In the genomic region with DNA sequence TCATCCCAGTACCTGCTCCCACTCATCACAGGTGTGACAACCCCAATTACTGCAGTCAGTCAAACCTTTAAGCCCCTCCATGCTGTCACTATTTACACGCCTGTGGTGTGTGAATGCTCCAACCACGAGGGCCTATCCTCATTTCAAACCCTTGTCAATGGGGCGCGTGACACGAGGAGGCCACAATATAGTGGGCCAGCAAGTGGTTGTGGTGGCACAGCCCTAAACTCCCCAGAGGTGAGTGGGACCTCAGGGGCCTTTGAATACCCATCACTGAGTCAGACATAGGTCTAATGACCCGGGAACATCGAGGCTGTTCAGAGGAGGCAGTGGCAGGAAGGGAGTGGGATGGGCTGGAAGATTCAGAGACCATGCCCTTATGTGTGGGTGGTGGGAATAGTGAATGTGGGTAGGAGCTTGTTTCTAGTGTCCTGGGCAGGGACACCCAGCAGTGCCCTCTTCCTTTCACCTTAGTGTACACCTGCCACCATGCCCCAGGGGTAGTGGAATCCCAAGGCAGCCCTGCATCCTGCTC, we compare ENCODE assay signal across 9 mouse cellular contexts. TPM values are rescaled to one million over a fixed set of nuclear protein-coding genes. Genes with fewer than 3 reads are reported as not detected.
A peak's percentile ranks its signal among the peaks of the same experiment; 100 is the strongest.
DNase-seq lines count a peak whose midpoint lies in the region; ATAC-seq and TF ChIP-seq lines count a peak whose summit lies in the region.
"Had no signal": no experiment of that assay in that cellular context is flagged by ENCODE, and none has a peak within 500 bp of the region (broad histone marks: within the 10 kb centered on the region; RNA-seq: fewer than 3 reads in every experiment).

No protein-coding gene starts in this region.

- H3K27ac ChIP-seq in kidney, embryonic 14.5 days (ENCODE audit: low read depth, low read length): peak overlapping the region; percentile 62
- peak overlapping the region; percentile 94 for H3K27ac ChIP-seq in embryonic facial prominence, embryonic 12.5 days
- peak overlapping the region; percentile 91 for H3K27ac ChIP-seq in hindbrain, postnatal 0 days
- peak overlapping the region; percentile 80 for H3K27ac ChIP-seq in midbrain, embryonic 16.5 days (ENCODE audit: low read length)

- DNase-seq in kidney, adult 9 months: no peak
- DNase-seq in hindbrain, postnatal 0 days (ENCODE audit: low spot score): no peak
- no peak for DNase-seq in right cerebral cortex, adult 18-20 months
- no peak for DNase-seq in frontal cortex, postnatal 25 days (ENCODE audit: low spot score in 2 of 2)
- no peak for DNase-seq in ovary, postnatal 36 days (ENCODE audit: low spot score)

- no peak for ATAC-seq in kidney, embryonic 14.5 days (ENCODE audit: low FRiP score, low TSS enrichment)
- ATAC-seq in embryonic facial prominence, embryonic 12.5 days (ENCODE audit: insufficient number of reproducible peaks, insufficient read depth, low FRiP score, low TSS enrichment): no peak
- ATAC-seq in hindbrain, postnatal 0 days: 0 out of 2 replicates have a peak, but pooled peaks have one; percentile 1
- peak; percentile 1; the same call in 1 of the 2 replicates for ATAC-seq in midbrain, embryonic 16.5 days

- H3K36me3 ChIP-seq in kidney, embryonic 14.5 days (ENCODE audit: control insufficient read depth, insufficient read depth, low read length): no peaks in the 10 kb centered on the region
- no peaks in the 10 kb centered on the region for H3K36me3 ChIP-seq in embryonic facial prominence, embryonic 12.5 days
- H3K36me3 ChIP-seq in hindbrain, postnatal 0 days (ENCODE audit: insufficient read depth, low read length): no peaks in the 10 kb centered on the region
- no peaks in the 10 kb centered on the region for H3K36me3 ChIP-seq in midbrain, embryonic 16.5 days (ENCODE audit: control insufficient read depth, insufficient read depth, low read length)

- H3K4me3 ChIP-seq in kidney, embryonic 14.5 days (ENCODE audit: low read length): peak overlapping the region; percentile 65
- peak overlapping the region; percentile 60 for H3K4me3 ChIP-seq in embryonic facial prominence, embryonic 12.5 days
- peak overlapping the region; percentile 61 for H3K4me3 ChIP-seq in hindbrain, postnatal 0 days (ENCODE audit: low read length)
- peak overlapping the region; percentile 45 for H3K4me3 ChIP-seq in midbrain, embryonic 16.5 days (ENCODE audit: low read depth, low read length)

- no peak for TF ChIP-seq CTCF in hindbrain, postnatal 0 days (IDR thresholded peaks at IDR 0.05; ENCODE audit: low read depth)

- no peaks in the 10 kb centered on the region for H3K27me3 ChIP-seq in kidney, embryonic 14.5 days (ENCODE audit: control insufficient read depth, insufficient read depth, low read length)
- H3K27me3 ChIP-seq in embryonic facial prominence, embryonic 12.5 days: no peaks in the 10 kb centered on the region
- H3K27me3 ChIP-seq in hindbrain, postnatal 0 days (ENCODE audit: insufficient read depth, low read length): no peaks in the 10 kb centered on the region
- no peaks in the 10 kb centered on the region for H3K27me3 ChIP-seq in midbrain, embryonic 16.5 days (ENCODE audit: control insufficient read depth, insufficient read depth, low read depth, low read length)
- H3K27me3 ChIP-seq: Patski had no signal

- peak overlapping the region; percentile 84 for H3K4me2 ChIP-seq in kidney, embryonic 14.5 days (replicated peaks; ENCODE audit: low read depth, low read length)
- peak overlapping the region; percentile 81 for H3K4me2 ChIP-seq in embryonic facial prominence, embryonic 12.5 days (replicated peaks)
- H3K4me2 ChIP-seq in hindbrain, postnatal 0 days (ENCODE audit: low read depth, low read length): peak overlapping the region; percentile 72
- peak overlapping the region; percentile 58 for H3K4me2 ChIP-seq in midbrain, embryonic 16.5 days (ENCODE audit: low read length)

- WGBS in kidney, embryonic 14.5 days: 64% methylated on average over 7 of the region's 7 CpGs
- 45% methylated on average over 7 of the region's 7 CpGs for WGBS in embryonic facial prominence, embryonic 12.5 days
- WGBS in hindbrain, postnatal 0 days: 33% methylated on average over 7 of the region's 7 CpGs
- 48% methylated on average over 7 of the region's 7 CpGs for WGBS in midbrain, embryonic 16.5 days

- H3K9ac ChIP-seq in kidney, embryonic 14.5 days (ENCODE audit: low read depth, low read length): peak overlapping the region; percentile 74; the same call in 1 of the 2 replicates
- peak overlapping the region; percentile 75 for H3K9ac ChIP-seq in embryonic facial prominence, embryonic 12.5 days
- H3K9ac ChIP-seq in hindbrain, postnatal 0 days (replicated peaks; ENCODE audit: low read length): peak overlapping the region; percentile 77
- H3K9ac ChIP-seq in midbrain, embryonic 16.5 days (ENCODE audit: low read depth, low read length): peak overlapping the region; percentile 63

- no peaks in the 10 kb centered on the region for H3K9me3 ChIP-seq in kidney, embryonic 14.5 days (ENCODE audit: control insufficient read depth, low read length)
- H3K9me3 ChIP-seq in embryonic facial prominence, embryonic 12.5 days: no peaks in the 10 kb centered on the region
- H3K9me3 ChIP-seq in hindbrain, postnatal 0 days (ENCODE audit: low read length): no peaks in the 10 kb centered on the region
- H3K9me3 ChIP-seq in midbrain, embryonic 16.5 days (replicated peaks; ENCODE audit: control insufficient read depth, low read length, poor library complexity, severe bottlenecking): no peaks in the 10 kb centered on the region

- H3K4me1 ChIP-seq in kidney, embryonic 14.5 days (ENCODE audit: control insufficient read depth, insufficient read depth, low read length): peaks cover 56% of the 10 kb centered on the region
- H3K4me1 ChIP-seq in embryonic facial prominence, embryonic 12.5 days: peaks cover 85% of the 10 kb centered on the region
- H3K4me1 ChIP-seq in hindbrain, postnatal 0 days (ENCODE audit: insufficient read depth, low read length): peaks cover 62% of the 10 kb centered on the region
- peaks cover 77% of the 10 kb centered on the region for H3K4me1 ChIP-seq in midbrain, embryonic 16.5 days (ENCODE audit: control insufficient read depth, insufficient read depth, low read length)

RNA-seq across cellular contexts. Expression of gene Ralgds, which starts 21.0 kb away (rescaled TPM):
- polyA plus RNA-seq in kidney, embryonic 14.5 days (2014; fragmentation: Nextera tagmentation; extraction: Ambion mirVana): 23.7 and 26.6 TPM in 2 replicates
- polyA plus RNA-seq in embryonic facial prominence, embryonic 12.5 days (2016; fragmentation: Nextera tagmentation; extraction: Ambion mirVana): 64.1 and 66.1 TPM in 2 replicates
- total RNA-seq in hindbrain, postnatal 0 days (2014; rRNA removed): 263 and 266 TPM in 2 replicates
- polyA plus RNA-seq in hindbrain, postnatal 0 days (2015; fragmentation: Nextera tagmentation; extraction: Ambion mirVana): 74.6 and 76.8 TPM in 2 replicates
- polyA plus RNA-seq in midbrain, embryonic 16.5 days (2015; fragmentation: Nextera tagmentation; extraction: Ambion mirVana): 78.4 and 82.0 TPM in 2 replicates

RNA-seq across cellular contexts. Expression of gene Gm10134, which starts 28.1 kb away (rescaled TPM):
- polyA plus RNA-seq in kidney, embryonic 14.5 days (2014; fragmentation: Nextera tagmentation; extraction: Ambion mirVana): 2.7 and 9.9 TPM in 2 replicates
- 0.87 TPM in 1 of 2 replicates, not detected in the other for polyA plus RNA-seq in embryonic facial prominence, embryonic 12.5 days (2016; fragmentation: Nextera tagmentation; extraction: Ambion mirVana)
- not detected in 2 replicates for total RNA-seq in hindbrain, postnatal 0 days (2014; rRNA removed)
- 4.0 and 4.8 TPM in 2 replicates for polyA plus RNA-seq in hindbrain, postnatal 0 days (2015; fragmentation: Nextera tagmentation; extraction: Ambion mirVana)
- 2.3 and 3.6 TPM in 2 replicates for polyA plus RNA-seq in midbrain, embryonic 16.5 days (2015; fragmentation: Nextera tagmentation; extraction: Ambion mirVana)
- polyA plus RNA-seq: Patski had no signal

RNA-seq across cellular contexts. Expression of gene Cel, which starts 29.2 kb away (rescaled TPM):
- not detected in 2 replicates for polyA plus RNA-seq in kidney, embryonic 14.5 days (2014; fragmentation: Nextera tagmentation; extraction: Ambion mirVana)
- polyA plus RNA-seq in embryonic facial prominence, embryonic 12.5 days (2016; fragmentation: Nextera tagmentation; extraction: Ambion mirVana): not detected in 2 replicates
- not detected in 2 replicates for total RNA-seq in hindbrain, postnatal 0 days (2014; rRNA removed)
- not detected in 2 replicates for polyA plus RNA-seq in hindbrain, postnatal 0 days (2015; fragmentation: Nextera tagmentation; extraction: Ambion mirVana)
- polyA plus RNA-seq in midbrain, embryonic 16.5 days (2015; fragmentation: Nextera tagmentation; extraction: Ambion mirVana): not detected in 2 replicates
- polyA plus RNA-seq: Patski had no signal

RNA-seq across cellular contexts. Expression of gene Gbgt1, which starts 37.3 kb away (rescaled TPM):
- 2.7 and 3.5 TPM in 2 replicates for polyA plus RNA-seq in kidney, embryonic 14.5 days (2014; fragmentation: Nextera tagmentation; extraction: Ambion mirVana)
- 0.36 TPM in 1 of 2 replicates, not detected in the other for polyA plus RNA-seq in embryonic facial prominence, embryonic 12.5 days (2016; fragmentation: Nextera tagmentation; extraction: Ambion mirVana)
- 3.7 and 8.2 TPM in 2 replicates for total RNA-seq in hindbrain, postnatal 0 days (2014; rRNA removed)
- 1.5 and 1.7 TPM in 2 replicates for polyA plus RNA-seq in hindbrain, postnatal 0 days (2015; fragmentation: Nextera tagmentation; extraction: Ambion mirVana)
- polyA plus RNA-seq in midbrain, embryonic 16.5 days (2015; fragmentation: Nextera tagmentation; extraction: Ambion mirVana): 1.1 and 1.2 TPM in 2 replicates
- polyA plus RNA-seq: Patski had no signal

RNA-seq across cellular contexts. Expression of gene Gtf3c5, which starts 49.6 kb away (rescaled TPM):
- polyA plus RNA-seq in kidney, embryonic 14.5 days (2014; fragmentation: Nextera tagmentation; extraction: Ambion mirVana): 31.1 and 35.8 TPM in 2 replicates
- polyA plus RNA-seq in embryonic facial prominence, embryonic 12.5 days (2016; fragmentation: Nextera tagmentation; extraction: Ambion mirVana): 52.4 and 53.6 TPM in 2 replicates
- 23.1 and 28.4 TPM in 2 replicates for total RNA-seq in hindbrain, postnatal 0 days (2014; rRNA removed)
- polyA plus RNA-seq in hindbrain, postnatal 0 days (2015; fragmentation: Nextera tagmentation; extraction: Ambion mirVana): 27.4 and 29.5 TPM in 2 replicates
- polyA plus RNA-seq in midbrain, embryonic 16.5 days (2015; fragmentation: Nextera tagmentation; extraction: Ambion mirVana): 42.3 and 46.3 TPM in 2 replicates

Comparison
In these comparisons a context has a peak if more than half of its experiments do, and no peak if none do; other contexts are left out.
1. ATAC-seq: peak in hindbrain, postnatal 0 days (single experiment) and midbrain, embryonic 16.5 days (single experiment); none in kidney, embryonic 14.5 days (single experiment) and embryonic facial prominence, embryonic 12.5 days (single experiment).
2. Peak in every context shown above with its lines, with median percentiles within 50 percentile points of each other: H3K27ac ChIP-seq, H3K4me2 ChIP-seq, H3K4me3 ChIP-seq and H3K9ac ChIP-seq.